Mouse (Mus musculus): ENCODE measurements around the gene Tspan12. TPM values are rescaled to one million over a fixed set of nuclear protein-coding genes. Genes with fewer than 3 reads are reported as not detected.

The Tspan12 gene
- under 1 TPM in 1 of 2 experiments, not detected in 1; 0.76 TPM for total RNA-seq (2023)

DNA sequence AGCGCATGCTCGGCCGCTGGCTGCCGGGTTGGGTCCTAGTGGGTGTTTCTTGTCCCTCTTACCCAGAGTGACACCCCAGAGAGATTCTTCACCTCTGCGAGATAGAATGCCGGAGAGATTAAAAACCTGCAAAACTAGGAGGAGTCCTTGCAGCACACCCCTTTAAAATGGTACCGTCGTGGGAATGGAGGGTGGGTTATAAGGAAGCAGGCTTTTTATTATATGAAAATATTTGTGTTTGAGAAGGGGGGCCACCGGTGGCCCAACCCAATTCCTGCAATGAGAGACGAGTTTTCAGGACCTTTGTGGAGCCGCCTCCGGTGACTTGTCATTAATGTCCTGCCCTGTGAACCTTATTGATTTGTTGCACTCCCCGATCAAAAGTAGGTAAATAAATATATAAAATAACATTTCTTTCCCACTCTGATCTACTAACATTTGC lies at the start of gene Tspan12:
Tspan12 (minus strand) TSS at position 172 of the 442 bp plus-strand sequence.

Other genes starting within 250 kb of the Tspan12 start
- gene Ing3, start 97.1 kb upstream of the Tspan12 start, total RNA-seq (2023), result 10 to 100 TPM; 48.1 to 57.4 TPM
- 1 to 10 TPM; 1.0 to 1.2 TPM for gene Cped1, start 133.4 kb upstream of the Tspan12 start, total RNA-seq (2023)

All from neutrophil, adult 59 days (primary cell).